Mouse (Mus musculus) CH12.LX (cell line): ENCODE data around the gene Myo19. TPM values are rescaled to one million over a fixed set of nuclear protein-coding genes. Genes with fewer than 3 reads are reported as not detected.

ENCODE experiments used
- DNase-seq: peaks from one replicate; pipeline ENCODE4 v3.0.0-alpha.2; 2013; ENCODE audit errors: extremely low read depth
- H3K27ac ChIP-seq: 2 replicates; pipeline ENCODE4 v1.5.1; 2012; ENCODE audit warnings: low read depth, mild to moderate bottlenecking, control low read depth, moderate library complexity; ENCODE audit not compliant: insufficient read depth
- H3K27me3 ChIP-seq: replicated peaks from 2 replicates; pipeline ENCODE3; 2012; ENCODE audit warnings: inconsistent platforms
- H3K36me3 ChIP-seq, 2 experiments: replicated peaks in 1 of 2; 2 replicates each; pipeline versions ENCODE3 to v1.6.1; 2012; ENCODE audit warnings: inconsistent platforms in 1 of 2, low read length in 1 of 2, mild to moderate bottlenecking in 1 of 2, mixed read lengths in 1 of 2, moderate library complexity in 1 of 2; ENCODE audit not compliant: control insufficient read depth in 1 of 2, insufficient read depth in 1 of 2
- H3K4me1 ChIP-seq, 2 experiments: 2 replicates each; pipeline ENCODE4 v1.6.1; 2012; ENCODE audit warnings: inconsistent platforms in 1 of 2, moderate library complexity in 1 of 2; ENCODE audit not compliant: insufficient read depth in 2 of 2, control insufficient read depth in 1 of 2
- H3K4me2 ChIP-seq: 2 replicates; pipeline ENCODE4 v1.6.1; 2012; ENCODE audit warnings: low read depth, mild to moderate bottlenecking, control low read depth; ENCODE audit not compliant: poor library complexity, insufficient read depth, severe bottlenecking
- H3K4me3 ChIP-seq, 3 experiments: fragments of 150-350 bp in 1 of 3; sonication (generic) in 1 of 3; replicated peaks in 1 of 3; 2 replicates each; pipeline versions ENCODE3 to v1.5.1; 2011 to 2012; ENCODE audit warnings: low read depth in 2 of 3, low read length in 2 of 3, mild to moderate bottlenecking in 2 of 3, moderate library complexity in 2 of 3, control low read depth in 1 of 3, improper control_type of control experiment in 1 of 3, inconsistent platforms in 1 of 3, mixed read lengths in 1 of 3; ENCODE audit not compliant: poor library complexity in 1 of 3
- H3K79me2 ChIP-seq: replicated peaks from 2 replicates; pipeline ENCODE4 v1.6.1; 2012; ENCODE audit warnings: mild to moderate bottlenecking, moderate library complexity; ENCODE audit not compliant: control insufficient read depth, poor library complexity, insufficient read depth, severe bottlenecking; ENCODE audit errors: extremely low read depth
- H3K9ac ChIP-seq: 2 replicates; pipeline ENCODE4 v1.6.1; 2012; ENCODE audit warnings: low read depth, mild to moderate bottlenecking, control low read depth, moderate library complexity; ENCODE audit not compliant: insufficient read depth
- H3K9me3 ChIP-seq: replicated peaks from 2 replicates; pipeline ENCODE3; 2012; ENCODE audit warnings: low read length, inconsistent platforms, mixed read lengths
- BHLHE40 ChIP-seq: IDR thresholded peaks from 2 replicates; pipeline ENCODE4 v1.6.1; 2011; ENCODE audit warnings: mild to moderate bottlenecking, low read depth, low read length, improper control_type of control experiment
- CHD1 ChIP-seq: IDR thresholded peaks from 2 replicates; pipeline ENCODE4 v1.6.1; 2012; ENCODE audit warnings: low read depth, low read length, improper control_type of control experiment, inconsistent platforms
- CHD2 ChIP-seq: IDR thresholded peaks from 2 replicates; pipeline ENCODE4 v1.6.1; 2011; ENCODE audit warnings: low read length, improper control_type of control experiment
- CTCF ChIP-seq, 2 experiments: IDR thresholded peaks in 1 of 2; conservative IDR thresholded peaks in 1 of 2; 2 replicates each; pipeline ENCODE4 v1.5.1; 2011 to 2012; ENCODE audit warnings: low read depth in 2 of 2, low read length in 2 of 2, improper control_type of control experiment in 1 of 2, inconsistent platforms in 1 of 2, mild to moderate bottlenecking in 1 of 2, moderate library complexity in 1 of 2
- EP300 ChIP-seq: IDR thresholded peaks from 2 replicates; pipeline ENCODE4 v1.6.1; 2011; ENCODE audit warnings: low read length, improper control_type of control experiment
- ETS1 ChIP-seq: conservative IDR thresholded peaks from 2 replicates; pipeline ENCODE4 v1.6.1; 2012; ENCODE audit warnings: low read depth, mild to moderate bottlenecking, inconsistent platforms, low read length, improper control_type of control experiment, moderate library complexity
- HCFC1 ChIP-seq: IDR thresholded peaks from 2 replicates; pipeline ENCODE4 v1.6.1; 2012; ENCODE audit warnings: low read depth, mild to moderate bottlenecking, inconsistent platforms, low read length, improper control_type of control experiment
- IRF4 ChIP-seq: IDR thresholded peaks from 2 replicates; pipeline ENCODE4 v1.6.1; 2014; ENCODE audit warnings: low read depth, mild to moderate bottlenecking, inconsistent platforms, low read length, improper control_type of control experiment
- JUN ChIP-seq: IDR thresholded peaks from 2 replicates; pipeline ENCODE4 v1.6.1; 2011; ENCODE audit warnings: low read depth, mild to moderate bottlenecking, low read length, improper control_type of control experiment, moderate library complexity; ENCODE audit not compliant: insufficient read depth
- JUND ChIP-seq: conservative IDR thresholded peaks from 2 replicates; pipeline ENCODE4 v1.6.1; 2011; ENCODE audit warnings: low read depth, low read length, improper control_type of control experiment
- KAT2A ChIP-seq: IDR thresholded peaks from 2 replicates; pipeline ENCODE4 v1.6.1; 2012; ENCODE audit warnings: low read length, improper control_type of control experiment, inconsistent platforms; ENCODE audit not compliant: insufficient replicate concordance
- MAFK ChIP-seq: IDR thresholded peaks from 2 replicates; pipeline ENCODE4 v1.6.1; 2011; ENCODE audit warnings: low read length, improper control_type of control experiment; ENCODE audit not compliant: insufficient replicate concordance
- MAX ChIP-seq: IDR thresholded peaks from 2 replicates; pipeline ENCODE4 v1.6.1; 2011; ENCODE audit warnings: low read length, improper control_type of control experiment
- MEF2A ChIP-seq: IDR thresholded peaks from 2 replicates; pipeline ENCODE4 v1.6.1; 2014; ENCODE audit warnings: low read depth, mild to moderate bottlenecking, inconsistent platforms, low read length, improper control_type of control experiment, borderline replicate concordance
- MXI1 ChIP-seq: IDR thresholded peaks from 2 replicates; pipeline ENCODE4 v1.6.1; 2011; ENCODE audit warnings: mild to moderate bottlenecking, low read depth, low read length, improper control_type of control experiment
- MYC ChIP-seq: IDR thresholded peaks from 2 replicates; pipeline ENCODE4 v1.6.1; 2011; ENCODE audit warnings: low read depth, mild to moderate bottlenecking, improper control_type of control experiment, low read length
- NELFE ChIP-seq: IDR thresholded peaks from 2 replicates; pipeline ENCODE4 v1.6.1; 2011; ENCODE audit warnings: low read depth, low read length, improper control_type of control experiment
- NRF1 ChIP-seq: IDR thresholded peaks from 2 replicates; pipeline ENCODE4 v1.6.1; 2014; ENCODE audit warnings: low read depth, mild to moderate bottlenecking, inconsistent platforms, low read length, improper control_type of control experiment, moderate library complexity
- POLR2A ChIP-seq: IDR thresholded peaks from 2 replicates; pipeline ENCODE4 v1.6.1; 2011; ENCODE audit warnings: low read depth, mild to moderate bottlenecking, improper control_type of control experiment, low read length
- RAD21 ChIP-seq: IDR thresholded peaks from 2 replicates; pipeline ENCODE4 v1.6.1; 2011; ENCODE audit warnings: low read depth, mild to moderate bottlenecking, low read length, improper control_type of control experiment, moderate library complexity
- SIN3A ChIP-seq: IDR thresholded peaks from 2 replicates; pipeline ENCODE4 v1.6.1; 2012; ENCODE audit warnings: low read length, improper control_type of control experiment, inconsistent platforms
- SMC3 ChIP-seq: IDR thresholded peaks from 2 replicates; pipeline ENCODE4 v1.6.1; 2011; ENCODE audit warnings: low read depth, low read length, improper control_type of control experiment
- TBP ChIP-seq: conservative IDR thresholded peaks from 2 replicates; pipeline ENCODE4 v1.6.1; 2011; ENCODE audit warnings: low read depth, low read length, improper control_type of control experiment
- TCF12 ChIP-seq: IDR thresholded peaks from 2 replicates; pipeline ENCODE4 v1.6.1; 2014; ENCODE audit warnings: low read depth, mild to moderate bottlenecking, inconsistent platforms, low read length, improper control_type of control experiment
- USF1 ChIP-seq: IDR thresholded peaks from 2 replicates; pipeline ENCODE4 v1.6.1; 2014; ENCODE audit warnings: low read depth, mild to moderate bottlenecking, inconsistent platforms, low read length, improper control_type of control experiment
- ZKSCAN1 ChIP-seq: IDR thresholded peaks from 2 replicates; pipeline ENCODE4 v1.6.1; 2012; ENCODE audit warnings: low read depth, inconsistent platforms, low read length, improper control_type of control experiment, borderline replicate concordance
- ZNF384 ChIP-seq: IDR thresholded peaks from 2 replicates; pipeline ENCODE4 v1.6.1; 2012; ENCODE audit warnings: low read depth, low read length, improper control_type of control experiment, inconsistent platforms
- dilution Hi-C: fragments of 300-500 bp; cut with MboI; formaldehyde crosslinking; loops from 2 replicates; pipeline ENCODE4 v1.14.3; 2020; ENCODE audit warnings: low sequenced_read_pairs; ENCODE audit not compliant: extremely low pct_unique_long_range_greater_than_20kb, extremely low pct_ligation_motif_present
- in situ Hi-C: fragments of 300-500 bp; cut with MboI; formaldehyde crosslinking; loops from 3 replicates; pipeline ENCODE4 v1.14.3; 2019; ENCODE audit warnings: low sequenced_read_pairs, low pct_ligation_motif_present, low pct_unique_long_range_greater_than_20kb, mixed read lengths
- polyA plus RNA-seq: library from polyadenylated mRNA; unstranded; fragments of >175 nt; gene quantifications from 2 replicates; pipeline ENCODE4 v1.2.1, GENCODE M21; 2012; ENCODE audit warnings: low read depth; ENCODE audit not compliant: insufficient read length
- total RNA-seq, 2 experiments: library from RNA; depleted of rRNA; stranded (reverse); fragments of 300-350 nt in 1 of 2; fragments of >200 nt in 1 of 2; gene quantifications; 2 replicates each; pipeline ENCODE4 v1.2.3; 2012 to 2014

Gene Myo19
- total and polyA plus RNA-seq, 3 experiments = 8.0 to 27.1 (median 9.1) TPM

GRCm38 (mm10) chr11:84916703-84917300, 36.9 kb downstream of the Myo19 start (continued):
- TF ChIP-seq CHD1 (no peak), ZNF384 (no peak), KAT2A (no peak), CHD2 (no peak), ETS1 (no peak)

- H3K9me3 ChIP-seq = no peaks in the 10 kb centered on the region
- 0 out of 2 replicates have a peak overlapping the region, but pooled peaks have one; percentile 3 for H3K9ac ChIP-seq
- peaks cover 8 to 37% of the 10 kb centered on the region in 2 experiments; a peak in 3 of 4 replicates for H3K4me1 ChIP-seq
- no peak overlapping the region for H3K27ac ChIP-seq
- DNase-seq = peak; percentile 89
- peaks cover 36% of the 10 kb centered on the region for H3K27me3 ChIP-seq
- H3K4me2 ChIP-seq = peak overlapping the region; percentile 57
- peaks cover 21% of the 10 kb centered on the region for H3K79me2 ChIP-seq
- peaks cover 10 to 13% of the 10 kb centered on the region in 2 experiments for H3K36me3 ChIP-seq
- H3K4me3 ChIP-seq = peak overlapping the region in 1 of 3 experiments; percentile 6
- in situ Hi-C loops = loop anchor here (5.0 to 10.0 kb wide), 4 partner anchors 41 to 336 kb away; no protein-coding TSS in a partner anchor
- dilution Hi-C loops = no loop called here
- TF ChIP-seq TCF12 (0 out of 2 replicates have a peak, but pooled peaks have one; percentile 20), CHD1 (no peak), ZNF384 (peak; percentile 74), SMC3 (peak; percentile 72), RAD21 (peak; percentile 89), HCFC1 (peak; percentile 29; the same call in 1 of the 2 replicates), CTCF (conservative IDR thresholded peaks at IDR 0.05 in 1 of 2, IDR thresholded peaks at IDR 0.05 in 1 of 2; ENCODE audit: low read depth in 2 of 2, low read length in 2 of 2) (peak; percentile 88 to 97; a peak in 3 of 4 replicates), MAFK (no peak)
Observed at GRCm38 (mm10) chr11:84918425-84918824, 38.5 kb downstream of the Myo19 start.

- Histone ChIP-seq H3K4me2 (peak overlapping the region; percentile 57), H3K9ac (no peak overlapping the region), H3K79me2 (peaks cover 19% of the 10 kb centered on the region), H3K27ac (no peak overlapping the region), H3K27me3 (peaks cover 44% of the 10 kb centered on the region), H3K9me3 (no peaks in the 10 kb centered on the region), H3K4me1 (peaks cover 8 to 29% of the 10 kb centered on the region in 2 experiments; a peak in 3 of 4 replicates), H3K36me3 (peaks cover 3 to 5% of the 10 kb centered on the region in 2 experiments), H3K4me3 (no peak overlapping the region)
- in situ Hi-C loops = loop anchor here (5.0 to 10.0 kb wide), 4 partner anchors 42 to 336 kb away; no protein-coding TSS in a partner anchor
- dilution Hi-C loops = no loop called here
- DNase-seq = peak; percentile 76
- no peak for TF ChIP-seq ZKSCAN1
- TF ChIP-seq ETS1 = no peak
- TF ChIP-seq NRF1 = no peak
- TF ChIP-seq SIN3A = 0 out of 2 replicates have a peak, but pooled peaks have one; percentile 42
- peak; percentile 70; the same call in 1 of the 2 replicates for TF ChIP-seq MXI1
- peak; percentile 69; the same call in 1 of the 2 replicates for TF ChIP-seq TBP
- TF ChIP-seq MAX = peak; percentile 90
- peak; percentile 55 for TF ChIP-seq BHLHE40
- TF ChIP-seq MEF2A = 0 out of 2 replicates have a peak, but pooled peaks have one; percentile 28
- peak; percentile 99 for TF ChIP-seq MYC
- peak; percentile 4; the same call in 1 of the 2 replicates for TF ChIP-seq EP300
- TF ChIP-seq IRF4 = peak; percentile 27; the same call in 1 of the 2 replicates
- TF ChIP-seq POLR2A = peak; percentile 43; the same call in 1 of the 2 replicates
- peak; percentile 6; the same call in 1 of the 2 replicates for TF ChIP-seq USF1
- TF ChIP-seq JUND = 0 out of 2 replicates have a peak, but pooled peaks have one; percentile 30
- TF ChIP-seq MAFK = no peak
- peak; percentile 50 for TF ChIP-seq RAD21
- peak; percentile 43 for TF ChIP-seq SMC3
- peak; percentile 44; the same call in 1 of the 2 replicates for TF ChIP-seq NELFE
- peak; percentile 79 to 92 for TF ChIP-seq CTCF (conservative IDR thresholded peaks at IDR 0.05 in 1 of 2, IDR thresholded peaks at IDR 0.05 in 1 of 2; ENCODE audit: low read depth in 2 of 2, low read length in 2 of 2)
- TF ChIP-seq JUN = no peak
Observed at GRCm38 (mm10) chr11:84919276-84919675, 39.3 kb downstream of the Myo19 start.
